Mouse (Mus musculus): Measurements from ENCODE around the gene Def8.

- no peak for TF ChIP-seq CTCF (IDR thresholded peaks at IDR 0.05; ENCODE audit: low read depth)
- no peak for TF ChIP-seq EP300 (IDR thresholded peaks at IDR 0.05; ENCODE audit: low read depth)
Observed at GRCm38 (mm10) chr8:123502192-123502591, 78.9 kb downstream of the Def8 start.

All from liver, embryonic 14.5 days (tissue).